Mouse (Mus musculus): ENCODE measurements around the gene Kirrel3.

- TF ChIP-seq GATA1 (IDR thresholded peaks at IDR 0.05; ENCODE audit: borderline replicate concordance, low read length) (no peak), FLI1 (IDR thresholded peaks at IDR 0.05; ENCODE audit: low read length) (no peak)
Observed at GRCm38 (mm10) chr9:34628841-34629240, 143.1 kb downstream of the Kirrel3 start.

Data from megakaryocyte, embryonic 14.5 days (primary cell).